Comparison of ENCODE assay signal across 8 mouse cellular contexts in the genomic region with DNA sequence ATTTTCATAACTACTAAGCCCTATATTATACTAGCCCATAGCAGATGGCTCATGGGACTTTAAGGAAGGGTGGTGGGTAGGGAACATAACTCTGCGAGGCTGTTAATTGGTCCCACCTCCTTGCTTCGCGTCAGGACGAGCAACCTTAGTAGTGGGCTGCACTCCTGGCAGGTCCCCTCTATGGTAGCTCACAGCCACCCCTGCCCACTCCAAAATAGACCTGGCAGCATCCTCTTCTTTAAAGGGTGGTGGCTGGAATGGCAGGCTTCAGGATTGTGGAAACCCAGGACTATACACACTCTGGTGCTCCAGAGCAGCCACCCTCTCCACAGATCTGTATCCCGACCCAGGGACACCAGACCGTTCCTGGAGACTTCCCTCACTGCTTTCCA. TPM values are rescaled to one million over a fixed set of nuclear protein-coding genes. Genes with fewer than 3 reads are reported as not detected.
DNase-seq lines count a peak whose midpoint lies in the region; ATAC-seq and TF ChIP-seq lines count a peak whose summit lies in the region.

No protein-coding gene starts in this region.

- ATAC-seq in embryonic facial prominence, embryonic 12.5 days (ENCODE audit: insufficient number of reproducible peaks, insufficient read depth, low FRiP score, low TSS enrichment), result peak; percentile 83
- peak; percentile 82 for ATAC-seq in hindbrain, postnatal 0 days

- no peak for TF ChIP-seq POLR2A in lung, adult 2 months (IDR thresholded peaks at IDR 0.05; ENCODE audit: borderline replicate concordance, extremely low read depth, low read depth, low read length)
- no peak for TF ChIP-seq POLR2A in myocyte (IDR thresholded peaks at IDR 0.05; ENCODE audit: insufficient read length, low read depth)

- no peaks in the 10 kb centered on the region for H3K36me3 ChIP-seq in embryonic facial prominence, embryonic 12.5 days
- H3K36me3 ChIP-seq in hindbrain, postnatal 0 days (ENCODE audit: insufficient read depth, low read length), result no peaks in the 10 kb centered on the region
- no peaks in the 10 kb centered on the region for H3K36me3 ChIP-seq in myocyte (ENCODE audit: control insufficient read depth, insufficient read depth)

- no peak for DNase-seq in lung, adult 2 months
- no peak for DNase-seq in lung, postnatal 25 days (ENCODE audit: low spot score)
- no peak for DNase-seq in hindbrain, postnatal 0 days (ENCODE audit: low spot score)
- no peak for DNase-seq in gastrocnemius, postnatal 14 days
- DNase-seq in adrenal gland, adult (ENCODE audit: inconsistent age in 2 of 2, low spot score in 1 of 2), result no peak
- no peak for DNase-seq in embryo, embryonic 10.5 days (ENCODE audit: low spot score)

- peak overlapping the region; percentile 82 for H3K9ac ChIP-seq in embryonic facial prominence, embryonic 12.5 days
- peak overlapping the region; percentile 90 for H3K9ac ChIP-seq in hindbrain, postnatal 0 days (replicated peaks; ENCODE audit: low read length)

- H3ac ChIP-seq in myocyte (ENCODE audit: control insufficient read depth, insufficient read length), result peak overlapping the region; percentile 67

- H3K4me2 ChIP-seq in embryonic facial prominence, embryonic 12.5 days (replicated peaks), result peak overlapping the region; percentile 76
- H3K4me2 ChIP-seq in hindbrain, postnatal 0 days (ENCODE audit: low read depth, low read length), result peak overlapping the region; percentile 79
- H3K4me2 ChIP-seq in myocyte (ENCODE audit: low read depth), result peak overlapping the region; percentile 92

- H3K27ac ChIP-seq in embryonic facial prominence, embryonic 12.5 days, result peak overlapping the region; percentile 75; the same call in 1 of the 2 replicates
- H3K27ac ChIP-seq in hindbrain, postnatal 0 days, result peak overlapping the region; percentile 86; the same call in 1 of the 2 replicates

- peaks cover 9% of the 10 kb centered on the region for H3K79me2 ChIP-seq in myocyte (ENCODE audit: control insufficient read depth, insufficient read depth)

- intact Hi-C loops in gastrocnemius, postnatal 14 days (cut with DNase I; ENCODE audit: low total_unique reads), result no loop called here

- H3K9me3 ChIP-seq in embryonic facial prominence, embryonic 12.5 days, result no peaks in the 10 kb centered on the region
- no peaks in the 10 kb centered on the region for H3K9me3 ChIP-seq in hindbrain, postnatal 0 days (ENCODE audit: low read length)

- TF ChIP-seq CTCF in lung, adult 2 months (IDR thresholded peaks at IDR 0.05; ENCODE audit: insufficient read depth, low read length), result no peak
- TF ChIP-seq CTCF in hindbrain, postnatal 0 days (IDR thresholded peaks at IDR 0.05; ENCODE audit: low read depth), result no peak

- peak overlapping the region; percentile 61 for H3K4me3 ChIP-seq in lung, adult 2 months (replicated peaks; ENCODE audit: extremely low read depth, low read depth, low read length)
- peak overlapping the region; percentile 91 for H3K4me3 ChIP-seq in embryonic facial prominence, embryonic 12.5 days
- peak overlapping the region; percentile 89 for H3K4me3 ChIP-seq in hindbrain, postnatal 0 days (ENCODE audit: low read length)
- H3K4me3 ChIP-seq in myocyte, result peak overlapping the region; percentile 44

- H3K27me3 ChIP-seq in embryonic facial prominence, embryonic 12.5 days, result no peaks in the 10 kb centered on the region
- no peaks in the 10 kb centered on the region for H3K27me3 ChIP-seq in hindbrain, postnatal 0 days (ENCODE audit: insufficient read depth, low read length)
- H3K27me3 ChIP-seq in myocyte (ENCODE audit: control insufficient read depth, insufficient read depth, insufficient read length), result no peaks in the 10 kb centered on the region

- 6% methylated on average over 6 of the region's 6 CpGs for whole genome bisulfite sequencing in lung, adult 2 months
- 10% methylated on average over 6 of the region's 6 CpGs for WGBS in embryonic facial prominence, embryonic 12.5 days
- 8% methylated on average over 6 of the region's 6 CpGs for WGBS in hindbrain, postnatal 0 days

- H3K4me1 ChIP-seq in lung, adult 2 months (ENCODE audit: control insufficient read depth, insufficient read depth, low read length), result peaks cover 3% of the 10 kb centered on the region; the same call in 1 of the 2 replicates
- H3K4me1 ChIP-seq in embryonic facial prominence, embryonic 12.5 days, result peaks cover 21% of the 10 kb centered on the region
- peaks cover 12% of the 10 kb centered on the region for H3K4me1 ChIP-seq in hindbrain, postnatal 0 days (ENCODE audit: insufficient read depth, low read length)

TF ChIP-seq in myocyte, 11 proteins besides CTCF, POLR2A, EP300 and RAD21:
- TF ChIP-seq MAX (IDR thresholded peaks at IDR 0.05; ENCODE audit: low read depth), result no peak
- no peak for TF ChIP-seq USF1 (IDR thresholded peaks at IDR 0.05; ENCODE audit: low read depth)
- no peak for TF ChIP-seq CEBPB (IDR thresholded peaks at IDR 0.05; ENCODE audit: insufficient read depth, poor library complexity, severe bottlenecking)
- TF ChIP-seq TCF3 (IDR thresholded peaks at IDR 0.05; ENCODE audit: insufficient read length, low read depth), result no peak
- TF ChIP-seq TCF12 (IDR thresholded peaks at IDR 0.05; ENCODE audit: insufficient read depth, poor library complexity, severe bottlenecking), result no peak
- TF ChIP-seq MYOD1 (IDR thresholded peaks at IDR 0.05; ENCODE audit: control insufficient read depth in 1 of 3, insufficient read length in 2 of 3, low read depth in 2 of 3), result no peak
- TF ChIP-seq POLR2AphosphoS2 (IDR thresholded peaks at IDR 0.05; ENCODE audit: insufficient read length, low read depth), result no peak
- TF ChIP-seq REST (IDR thresholded peaks at IDR 0.05; ENCODE audit: insufficient read depth, insufficient read length), result no peak
- TF ChIP-seq E2F4 (IDR thresholded peaks at IDR 0.05; ENCODE audit: insufficient read depth), result no peak
- TF ChIP-seq SRF (IDR thresholded peaks at IDR 0.05; ENCODE audit: control insufficient read depth, insufficient read length, low read depth), result no peak
- no peak for TF ChIP-seq MYOG (IDR thresholded peaks at IDR 0.05; ENCODE audit: control insufficient read depth in 1 of 3, insufficient read depth in 1 of 3, insufficient read length in 2 of 3, low read depth in 2 of 3)

RNA-seq across cellular contexts. Expression of a gene that starts 0.4 kb away (rescaled TPM):
- polyA plus RNA-seq in lung, adult 2 months (2012; rRNA removed), result 41.8 and 47.5 TPM in 2 replicates
- polyA plus RNA-seq in embryonic facial prominence, embryonic 12.5 days (2016; fragmentation: Nextera tagmentation; extraction: Ambion mirVana), result 63.8 and 65.3 TPM in 2 replicates
- 59.9 and 67.0 TPM in 2 replicates for total RNA-seq in hindbrain, postnatal 0 days (2014; rRNA removed)
- polyA plus RNA-seq in hindbrain, postnatal 0 days (2015; fragmentation: Nextera tagmentation; extraction: Ambion mirVana), result 71.7 and 83.9 TPM in 2 replicates
- polyA plus RNA-seq in myocyte (2012; fragmentation: generic; extraction: Trizol), result 29.2 TPM
- 10 to 100 TPM; 79.0 to 88.6 TPM for total RNA-seq in gastrocnemius, postnatal 14 days (2021)

RNA-seq across cellular contexts. Expression of a gene that starts 37.5 kb away (rescaled TPM):
- 4.6 and 7.6 TPM in 2 replicates for polyA plus RNA-seq in lung, adult 2 months (2012; rRNA removed)
- polyA plus RNA-seq in embryonic facial prominence, embryonic 12.5 days (2016; fragmentation: Nextera tagmentation; extraction: Ambion mirVana), result 64.0 and 77.1 TPM in 2 replicates
- total RNA-seq in hindbrain, postnatal 0 days (2014; rRNA removed), result 76.2 and 81.1 TPM in 2 replicates
- 64.0 and 69.4 TPM in 2 replicates for polyA plus RNA-seq in hindbrain, postnatal 0 days (2015; fragmentation: Nextera tagmentation; extraction: Ambion mirVana)
- 23.9 TPM for polyA plus RNA-seq in myocyte (2012; fragmentation: generic; extraction: Trizol)
- total RNA-seq in gastrocnemius, postnatal 14 days (2021), result 10 to 100 TPM; 16.2 to 18.3 TPM
